Mouse (Mus musculus) lung, adult 2 months (tissue): ENCODE results near the gene Foxn1.

Source experiments
- CTCF ChIP-seq: fragments of 200-500 bp; IDR thresholded peaks from 2 replicates; pipeline ENCODE4 v1.5.1; 2011; ENCODE audit warnings: mild to moderate bottlenecking, low read length, control low read depth; ENCODE audit not compliant: insufficient read depth
- POLR2A ChIP-seq: fragments of 200-500 bp; IDR thresholded peaks from 2 replicates; pipeline ENCODE4 v1.6.1; 2011; ENCODE audit warnings: low read depth, mild to moderate bottlenecking, control low read depth, low read length, borderline replicate concordance; ENCODE audit errors: extremely low read depth

DNA sequence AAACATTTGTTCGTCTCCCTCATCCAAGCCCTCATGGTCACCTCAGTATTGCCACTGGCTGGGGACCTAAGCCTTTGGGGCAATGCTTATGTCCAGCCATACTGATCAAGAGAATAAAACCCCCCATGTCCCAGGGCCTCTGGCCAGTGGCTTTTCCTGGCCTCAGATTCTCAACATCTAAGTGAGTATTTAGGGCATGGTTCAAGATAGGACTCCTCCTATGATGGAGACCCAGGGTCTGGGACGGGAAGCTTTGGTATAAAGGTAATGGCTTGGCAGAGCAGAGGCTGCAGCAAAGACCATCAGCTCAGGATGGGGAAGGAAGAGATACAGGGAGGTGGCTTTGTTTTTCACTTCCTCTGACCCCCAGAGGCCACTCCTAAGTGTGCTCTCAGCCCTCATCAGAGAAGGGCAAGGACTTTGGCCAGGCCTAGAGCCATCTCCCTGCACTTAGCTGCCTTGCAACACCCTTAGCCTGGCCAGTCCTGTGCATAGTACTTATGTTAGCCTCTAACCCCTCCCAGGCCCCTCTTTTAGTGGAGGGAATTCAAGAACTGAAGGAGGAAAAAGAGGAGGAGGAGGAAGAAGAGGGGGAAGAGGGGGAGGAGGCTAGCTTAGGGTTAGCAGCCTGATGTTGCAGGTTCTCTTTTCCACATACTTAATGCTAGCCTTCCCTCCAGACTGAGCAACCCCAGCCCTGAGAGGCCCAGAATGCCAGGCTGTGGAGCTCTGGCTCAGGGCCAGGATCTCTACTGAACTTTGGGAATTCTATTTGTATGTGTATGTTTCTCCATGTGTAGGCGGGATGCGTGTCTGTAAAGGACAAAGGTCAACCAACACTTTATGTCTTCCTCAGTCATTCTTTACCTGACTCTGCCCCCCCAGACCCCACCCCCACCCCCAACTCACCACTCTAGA lies 36.7 kb downstream of the Foxn1 start:
- no peak for TF ChIP-seq POLR2A
- TF ChIP-seq CTCF, result no peak
